ENCODE assay signal across 11 mouse cellular contexts in the genomic region with DNA sequence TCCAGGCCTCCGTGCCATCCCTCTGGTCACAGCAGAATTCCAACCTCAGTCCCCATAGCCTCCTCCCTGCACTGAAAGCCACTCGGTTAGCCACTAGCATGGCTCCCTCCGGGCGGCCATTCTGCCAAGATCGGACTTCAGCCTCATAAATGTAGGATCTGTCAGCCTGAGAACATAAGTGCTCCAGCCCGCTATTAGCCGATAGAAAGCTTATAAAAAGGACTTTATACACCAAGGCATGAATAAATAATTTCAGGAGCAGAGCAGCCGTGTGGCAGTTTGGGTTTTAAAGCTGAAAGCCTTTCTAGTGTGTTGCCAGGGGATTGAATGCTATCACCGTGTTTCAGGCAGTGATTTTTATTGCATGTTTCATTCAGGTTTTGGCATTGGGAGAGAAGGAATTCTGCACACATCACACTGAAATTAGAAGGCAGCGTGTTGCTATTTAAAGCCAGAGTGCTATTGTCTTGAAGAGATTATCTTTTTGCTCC.
DNase-seq lines count a peak whose midpoint lies in the region; ATAC-seq lines count a peak whose summit lies in the region.
"Had no signal": no experiment of that assay in that cellular context is flagged by ENCODE, and none has a peak within 500 bp of the region (broad histone marks: within the 10 kb centered on the region; RNA-seq: fewer than 3 reads in every experiment).

No protein-coding gene starts in this region.

- H3K9me3 ChIP-seq in hindbrain, embryonic 13.5 days: no peaks in the 10 kb centered on the region
- no peaks in the 10 kb centered on the region for H3K9me3 ChIP-seq in hindbrain, embryonic 10.5 days
- no peaks in the 10 kb centered on the region for H3K9me3 ChIP-seq in forebrain, embryonic 14.5 days (replicated peaks; ENCODE audit: control insufficient read depth, low read length)
- H3K9me3 ChIP-seq in midbrain, embryonic 15.5 days: no peaks in the 10 kb centered on the region

- H3K4me1 ChIP-seq in hindbrain, embryonic 13.5 days (replicated peaks): peaks cover 16% of the 10 kb centered on the region
- no peaks in the 10 kb centered on the region for H3K4me1 ChIP-seq in hindbrain, embryonic 10.5 days (replicated peaks)
- 0 out of 2 replicates have a peak, but pooled peaks cover 3% of the 10 kb centered on the region for H3K4me1 ChIP-seq in forebrain, embryonic 14.5 days (ENCODE audit: control insufficient read depth, insufficient read depth, low read length)
- H3K4me1 ChIP-seq in midbrain, embryonic 15.5 days: peaks cover 19% of the 10 kb centered on the region

- 43% methylated on average over 10 of the region's 10 CpGs for WGBS in hindbrain, embryonic 13.5 days
- WGBS in hindbrain, embryonic 10.5 days: 80% methylated on average over 10 of the region's 10 CpGs
- 50% methylated on average over 10 of the region's 10 CpGs for WGBS in forebrain, embryonic 14.5 days
- 22% methylated on average over 10 of the region's 10 CpGs for WGBS in midbrain, embryonic 15.5 days

- H3K27ac ChIP-seq in hindbrain, embryonic 13.5 days: peak overlapping the region; percentile 85
- no peak overlapping the region for H3K27ac ChIP-seq in hindbrain, embryonic 10.5 days
- H3K27ac ChIP-seq in forebrain, embryonic 14.5 days (ENCODE audit: low read depth, low read length): peak overlapping the region; percentile 78
- peak overlapping the region; percentile 88 for H3K27ac ChIP-seq in midbrain, embryonic 15.5 days
- H3K27ac ChIP-seq: stomach, postnatal 0 days had no signal

- no peak for DNase-seq in hindbrain, embryonic 10.5 days (ENCODE audit: low spot score)
- peak; percentile 40 to 54 for DNase-seq in cerebellum, postnatal 25 days
- DNase-seq in forebrain, embryonic 14.5 days (ENCODE audit: low spot score): peak; percentile 52
- no peak for DNase-seq in lung, postnatal 4 days
- no peak for DNase-seq in gastrocnemius, postnatal 10 days
- DNase-seq: kidney, adult 2 months; lung, postnatal 36 days had no signal

- no peak overlapping the region for H3K4me3 ChIP-seq in hindbrain, embryonic 13.5 days
- H3K4me3 ChIP-seq in hindbrain, embryonic 10.5 days: no peak overlapping the region
- no peak overlapping the region for H3K4me3 ChIP-seq in forebrain, embryonic 14.5 days (ENCODE audit: low read depth, low read length)
- H3K4me3 ChIP-seq in midbrain, embryonic 15.5 days: no peak overlapping the region

- H3K36me3 ChIP-seq in hindbrain, embryonic 13.5 days: no peaks in the 10 kb centered on the region
- H3K36me3 ChIP-seq in hindbrain, embryonic 10.5 days: no peaks in the 10 kb centered on the region
- H3K36me3 ChIP-seq in forebrain, embryonic 14.5 days (ENCODE audit: control insufficient read depth, insufficient read depth, low read length): no peaks in the 10 kb centered on the region
- H3K36me3 ChIP-seq in midbrain, embryonic 15.5 days (replicated peaks): no peaks in the 10 kb centered on the region

- ATAC-seq in hindbrain, embryonic 13.5 days (ENCODE audit: low FRiP score): no peak
- peak; percentile 42; the same call in 1 of the 2 replicates for ATAC-seq in forebrain, embryonic 14.5 days
- peak; percentile 59 for ATAC-seq in midbrain, embryonic 15.5 days (replicated peaks)

- H3K4me2 ChIP-seq in hindbrain, embryonic 13.5 days: no peak overlapping the region
- 0 out of 2 replicates have a peak overlapping the region, but pooled peaks have one; percentile 8 for H3K4me2 ChIP-seq in forebrain, embryonic 14.5 days (ENCODE audit: low read length)
- peak overlapping the region; percentile 34 for H3K4me2 ChIP-seq in midbrain, embryonic 15.5 days
- H3K4me2 ChIP-seq: heart, embryonic 11.5 days had no signal

- H3K27me3 ChIP-seq in hindbrain, embryonic 13.5 days: no peaks in the 10 kb centered on the region
- H3K27me3 ChIP-seq in hindbrain, embryonic 10.5 days (ENCODE audit: insufficient read depth, poor library complexity, severe bottlenecking): no peaks in the 10 kb centered on the region
- no peaks in the 10 kb centered on the region for H3K27me3 ChIP-seq in forebrain, embryonic 14.5 days (replicated peaks; ENCODE audit: control insufficient read depth, insufficient read depth, low read length)
- H3K27me3 ChIP-seq in midbrain, embryonic 15.5 days (replicated peaks): no peaks in the 10 kb centered on the region

- H3K9ac ChIP-seq in hindbrain, embryonic 13.5 days: 0 out of 2 replicates have a peak overlapping the region, but pooled peaks have one; percentile 20
- H3K9ac ChIP-seq in forebrain, embryonic 14.5 days (ENCODE audit: low read length): peak overlapping the region; percentile 40
- H3K9ac ChIP-seq in midbrain, embryonic 15.5 days: peak overlapping the region; percentile 13; the same call in 1 of the 2 replicates

Comparison
In these comparisons a context has a peak if more than half of its experiments do, and no peak if none do; other contexts are left out.
1. DNase-seq: peak in cerebellum, postnatal 25 days (2 of 2) and forebrain, embryonic 14.5 days (single experiment); none in hindbrain, embryonic 10.5 days (single experiment), lung, postnatal 4 days (0 of 2) and gastrocnemius, postnatal 10 days (single experiment).
2. Peak in every context shown above with its lines, with median percentiles within 50 percentile points of each other: H3K9ac ChIP-seq.